Mouse (Mus musculus) thymus, adult 18-20 months (tissue): ENCODE data around the gene Cep97.
"Not testable (repeated sequence)": the region's sequence is repeated elsewhere in the genome, so short reads cannot be mapped to it uniquely, and the experiment has no call there.

Experiments used
- DNase-seq, 2 experiments: peaks; one replicate each; pipeline ENCODE4 v3.0.0; 2022; ENCODE audit warnings: mixed read lengths in 2 of 2

The Cep97 gene

GRCm38 (mm10) chr16:55934453-55935037 is at the start of gene Cep97:
TSS of gene Cep97 (minus strand) at chr16:55934855.
- DNase-seq: peak; percentile 92 to 95

GRCm38 (mm10) chr16:55974903-55975285 is 40.2 kb upstream of the Cep97 start:
- no peak for DNase-seq

DNA sequence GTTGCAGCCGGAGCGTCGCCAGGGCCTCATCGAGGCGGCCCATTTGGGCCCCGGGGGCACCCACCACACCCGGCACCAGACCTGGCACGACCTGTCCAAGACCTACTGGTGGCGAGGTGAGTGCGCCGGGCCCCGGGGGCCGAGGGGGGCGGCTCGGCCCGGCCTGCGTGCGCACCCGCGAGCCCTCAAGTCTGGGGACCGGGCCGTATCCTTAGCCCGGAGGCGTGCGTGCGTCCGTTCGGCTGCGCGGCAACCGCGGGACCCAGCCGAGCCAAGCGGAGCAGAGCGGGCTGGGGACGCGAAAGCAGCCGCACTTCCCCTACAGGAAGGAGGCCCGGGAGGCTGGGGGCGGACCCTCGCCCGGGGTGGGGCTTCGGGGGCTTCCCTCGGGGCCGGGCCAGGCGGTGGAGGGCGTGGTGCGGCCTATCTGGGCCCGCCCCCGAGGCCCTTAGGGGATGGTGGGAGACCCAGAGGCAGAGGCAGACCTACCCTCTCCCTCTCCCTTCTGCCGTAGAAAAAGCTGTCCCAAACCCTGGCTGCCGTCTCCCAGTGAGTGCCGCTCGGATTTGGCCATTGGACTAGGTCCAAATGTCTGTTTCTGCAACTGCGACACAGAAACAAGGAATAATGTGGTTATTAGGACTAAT is 39.7 kb upstream of the Cep97 start:
- DNase-seq: peak; percentile 88 to 89

- peak; percentile 97 to 98 for DNase-seq
Observed at GRCm38 (mm10) chr16:55973431-55974255, 39.0 kb upstream of the Cep97 start, which contains the start of gene Zbtb11. TSS of gene Zbtb11 (plus strand) at chr16:55973883.

GRCm38 (mm10) chr16:55972626-55973201 is 38.1 kb upstream of the Cep97 start:
- no peak for DNase-seq

DNA sequence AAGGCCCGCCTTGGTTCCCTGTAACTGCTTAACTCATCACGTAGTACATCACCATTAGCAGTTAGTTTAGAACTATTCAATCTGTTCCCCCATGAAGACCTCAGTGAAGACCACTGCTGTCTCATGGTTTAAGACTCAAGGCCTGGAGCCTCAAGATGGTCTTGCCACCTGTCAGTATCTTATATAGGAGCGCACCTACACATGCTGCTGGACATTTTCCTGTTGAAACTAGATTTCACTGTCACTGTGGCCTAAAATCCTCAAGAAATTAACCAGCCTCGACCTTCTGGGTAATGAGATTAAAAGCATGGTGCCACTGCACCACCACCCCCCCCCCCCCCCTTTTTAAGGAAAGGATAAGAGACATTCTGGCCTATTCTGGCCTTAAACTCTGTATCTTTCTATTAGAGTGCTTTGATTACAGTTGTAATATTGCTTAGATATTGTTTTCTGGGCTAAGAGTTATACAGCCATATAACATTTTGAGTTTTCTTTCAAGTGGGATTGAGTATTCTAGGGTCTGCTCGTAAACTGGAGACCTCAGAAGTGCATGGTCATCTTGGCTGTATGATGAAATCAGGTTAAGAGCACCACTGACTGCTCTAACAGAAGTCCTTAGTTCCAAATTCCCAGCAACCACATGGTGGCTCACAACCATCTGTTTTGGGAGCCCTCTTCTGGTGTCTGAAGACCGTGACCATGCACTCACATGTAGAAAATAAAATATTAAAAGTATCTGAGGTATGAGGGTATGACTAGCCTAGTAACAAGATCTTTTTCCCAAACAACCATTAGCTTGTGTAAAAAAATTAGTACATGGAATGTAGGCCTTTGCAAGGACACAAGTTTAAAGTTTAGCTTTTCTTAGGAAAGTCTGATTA is 37.3 kb upstream of the Cep97 start:
- no peak for DNase-seq

GRCm38 (mm10) chr16:55970416-55970815 is 35.8 kb upstream of the Cep97 start:
- no peak for DNase-seq

- DNase-seq: peak in 1 of 2 experiments; percentile 27
Observed at GRCm38 (mm10) chr16:55969147-55969546, 34.5 kb upstream of the Cep97 start.

- no peak for DNase-seq
Observed at GRCm38 (mm10) chr16:55967221-55967620, 32.6 kb upstream of the Cep97 start.

DNA sequence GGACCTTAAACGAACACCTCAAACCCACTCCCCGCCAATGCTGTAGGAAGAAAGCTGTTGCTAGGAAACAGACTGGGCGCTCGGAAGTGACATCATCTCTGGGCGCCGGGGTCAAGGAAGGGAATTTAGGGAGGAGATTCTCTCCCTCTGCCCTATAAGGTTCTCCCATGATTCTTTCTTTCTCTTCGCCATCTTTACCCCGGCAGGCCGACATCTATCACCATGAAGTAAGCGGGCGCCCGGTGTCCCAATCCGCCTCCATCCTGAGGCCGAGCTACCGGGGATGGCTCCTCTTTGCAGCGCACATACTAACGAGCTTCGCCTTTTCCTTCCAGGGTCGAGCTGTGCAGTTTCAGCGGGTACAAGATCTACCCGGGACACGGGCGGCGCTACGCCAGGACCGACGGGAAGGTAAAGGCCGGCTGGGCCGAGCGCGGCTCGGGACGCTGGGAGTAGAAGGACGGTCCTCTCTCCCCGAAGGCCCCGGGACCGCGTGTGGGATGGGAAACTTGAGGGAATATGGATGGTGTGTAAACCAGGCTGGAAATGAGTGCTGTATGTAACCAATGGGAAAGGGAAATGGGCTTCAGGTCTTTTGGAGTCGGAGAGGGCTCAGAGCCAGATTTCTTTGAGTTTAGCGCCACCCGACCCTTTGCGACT is 31.7 kb upstream of the Cep97 start, which contains the start of gene Rpl24:
Rpl24 (plus strand) TSS at position 64 of the 660 bp plus-strand sequence.
- DNase-seq: peak; percentile 84 to 89

DNA sequence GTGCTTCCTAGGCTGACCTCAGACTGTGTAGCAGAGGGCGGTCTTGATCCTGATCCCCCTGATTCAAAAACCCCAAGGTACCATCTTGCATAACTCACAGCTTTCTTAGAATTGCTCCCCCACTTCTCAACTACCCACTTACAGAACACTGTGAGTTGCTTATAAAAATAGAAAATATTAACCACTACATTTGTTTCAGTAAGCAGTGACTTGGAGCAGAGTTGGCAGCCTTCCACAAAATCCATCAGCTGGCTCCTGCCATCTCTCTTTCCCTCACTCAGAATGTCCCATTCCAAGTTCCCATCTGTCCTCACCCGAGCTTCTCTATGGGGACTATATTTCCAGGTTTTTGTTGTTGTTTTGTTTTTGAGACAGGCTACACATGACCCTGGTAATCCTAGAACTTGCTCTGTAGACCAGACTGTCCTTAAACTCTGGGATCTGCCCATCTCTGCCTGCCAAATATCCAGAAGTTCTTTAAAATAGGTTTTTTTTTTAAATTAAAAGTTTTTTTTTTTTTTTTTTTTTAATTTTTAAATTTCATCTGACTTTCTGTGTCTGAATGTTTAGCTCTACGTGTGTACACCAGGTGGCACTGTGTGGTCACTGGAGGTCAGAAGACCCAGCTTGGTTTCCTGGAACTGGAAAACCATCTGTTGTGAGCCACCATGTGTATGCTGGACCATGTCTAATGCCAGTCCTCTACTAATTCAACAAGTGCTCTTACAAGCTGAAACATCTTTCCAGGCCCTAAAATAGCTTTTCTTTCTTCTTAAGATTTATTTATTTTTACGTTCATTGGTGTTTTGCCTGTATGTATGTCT is 29.7 kb upstream of the Cep97 start:
- DNase-seq: peak in 1 of 2 experiments; percentile 17

- DNase-seq: not testable (repeated sequence)
Observed at GRCm38 (mm10) chr16:55963068-55963467, 28.4 kb upstream of the Cep97 start.

- DNase-seq: not testable (repeated sequence)
Observed at GRCm38 (mm10) chr16:55954196-55954595, 19.5 kb upstream of the Cep97 start.

GRCm38 (mm10) chr16:55952771-55953170 is 18.1 kb upstream of the Cep97 start:
- DNase-seq: peak in 1 of 2 experiments; percentile 19

DNA sequence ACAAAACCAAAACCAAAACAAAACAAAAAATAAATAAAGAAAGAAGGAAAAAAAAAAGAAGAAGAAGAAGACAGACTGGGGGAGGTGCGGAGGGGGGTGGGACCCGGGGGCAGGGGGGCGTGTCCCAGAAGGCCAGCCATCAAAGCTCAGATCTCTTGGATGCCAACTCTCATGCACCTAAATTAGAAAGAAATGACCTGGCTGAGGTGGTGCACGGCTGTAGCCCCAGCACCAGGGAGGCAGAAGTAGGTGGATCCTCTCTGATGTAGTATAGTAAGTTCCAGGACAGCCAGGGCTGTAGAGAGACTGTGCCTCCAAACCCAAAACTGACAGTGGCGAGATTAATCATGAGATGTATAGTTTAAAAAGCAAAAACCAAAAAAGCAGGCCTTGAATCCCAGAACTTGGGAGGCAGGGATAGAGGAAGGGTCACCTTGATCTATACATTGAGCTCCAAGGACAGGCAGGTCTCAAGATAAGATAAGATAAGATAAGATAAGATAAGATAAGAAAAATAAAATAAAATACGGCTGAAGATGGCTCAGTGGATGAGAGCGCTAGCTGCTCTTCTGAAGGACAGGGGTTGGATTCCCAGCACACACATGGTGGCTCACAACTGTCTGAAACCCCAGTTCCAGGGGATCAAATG is 17.1 kb upstream of the Cep97 start:
- peak in 1 of 2 experiments; percentile 2 for DNase-seq

- peak; percentile 25 to 61 for DNase-seq
Observed at GRCm38 (mm10) chr16:55950946-55951678, 16.5 kb upstream of the Cep97 start.

GRCm38 (mm10) chr16:55950462-55950861 is 15.8 kb upstream of the Cep97 start:
- DNase-seq: peak in 1 of 2 experiments; percentile 17

- DNase-seq: peak; percentile 81 to 94
Observed at GRCm38 (mm10) chr16:55948963-55949362, 14.3 kb upstream of the Cep97 start.

DNA sequence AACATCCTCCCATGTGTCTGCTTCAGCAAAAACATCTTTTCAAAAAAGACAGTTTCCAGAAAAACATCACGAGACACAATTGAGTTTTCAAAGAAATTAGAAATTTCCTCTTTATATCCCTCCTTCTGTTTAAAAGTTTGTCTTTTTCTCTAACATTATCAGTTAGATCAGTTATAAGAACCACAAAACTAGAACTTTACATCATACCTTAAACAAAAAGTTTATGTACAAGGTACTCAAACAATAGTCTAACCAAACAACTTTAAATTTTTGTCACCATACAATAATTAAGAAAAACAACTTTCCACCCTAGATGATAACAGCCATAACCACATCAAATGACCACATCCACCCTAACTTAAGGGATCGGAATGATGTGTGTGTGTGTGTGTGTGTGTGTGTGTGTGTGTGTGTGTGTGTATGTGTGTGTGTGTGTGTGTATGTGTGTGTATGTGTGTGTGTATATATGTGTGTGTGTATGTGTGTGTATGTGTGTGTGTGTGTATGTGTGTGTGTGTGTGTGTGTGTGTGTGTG is 13.3 kb upstream of the Cep97 start:
- DNase-seq: peak in 1 of 2 experiments; percentile 2
